Mouse (Mus musculus) embryonic facial prominence, embryonic 14.5 days (tissue): ENCODE measurements around the gene Kif3a. TPM values are rescaled to one million over a fixed set of nuclear protein-coding genes. Genes with fewer than 3 reads are reported as not detected.

ENCODE experiments used
- ATAC-seq: fragments of 200-750 bp; cut with Nextera tagmentation; 2 replicates; pipeline ENCODE4 v1.8.0; 2017; ENCODE audit warnings: low read depth, moderate number of reproducible peaks, moderate TSS enrichment
- DNase-seq: peaks from one replicate; pipeline ENCODE4 v3.0.0-alpha.2; 2015; ENCODE audit warnings: low spot score
- H3K27ac ChIP-seq: fragments of 300-500 bp; sonication (generic); replicated peaks from 2 replicates; pipeline ENCODE4 v1.5.1; 2014; ENCODE audit warnings: low read depth, mild to moderate bottlenecking, low read length, moderate library complexity
- H3K27me3 ChIP-seq: fragments of 300-500 bp; sonication (generic); replicated peaks from 2 replicates; pipeline ENCODE4 v1.6.1; 2014; ENCODE audit warnings: low read length; ENCODE audit not compliant: control insufficient read depth, insufficient read depth
- H3K36me3 ChIP-seq: fragments of 300-500 bp; sonication (generic); 2 replicates; pipeline ENCODE4 v1.6.1; 2014; ENCODE audit warnings: low read length, mixed read lengths; ENCODE audit not compliant: control insufficient read depth, insufficient read depth
- H3K4me1 ChIP-seq: fragments of 300-500 bp; sonication (generic); 2 replicates; pipeline ENCODE4 v1.6.1; 2014; ENCODE audit warnings: antibody characterized with exemption, low read length; ENCODE audit not compliant: control insufficient read depth, insufficient read depth
- H3K4me2 ChIP-seq: fragments of 300-500 bp; sonication (generic); 2 replicates; pipeline ENCODE4 v1.6.1; 2014; ENCODE audit warnings: low read depth, mild to moderate bottlenecking, low read length, moderate library complexity, mixed read lengths
- H3K4me3 ChIP-seq: fragments of 300-500 bp; sonication (generic); 2 replicates; pipeline ENCODE4 v1.5.1; 2014; ENCODE audit warnings: low read depth, mild to moderate bottlenecking, low read length
- H3K9ac ChIP-seq: fragments of 300-500 bp; sonication (generic); 2 replicates; pipeline ENCODE4 v1.6.1; 2014; ENCODE audit warnings: low read depth, mild to moderate bottlenecking, low read length, moderate library complexity, mixed read lengths
- H3K9me3 ChIP-seq: fragments of 300-500 bp; sonication (generic); 2 replicates; pipeline ENCODE4 v1.6.1; 2016; ENCODE audit warnings: low read length; ENCODE audit not compliant: control insufficient read depth
- WGBS: fragments of 180-500 bp; shearing (Covaris S2); extraction: QIAGEN DNeasy Blood & Tissue Kit; methylation state at CpG from one replicate; pipeline ENCODE4 v1.1.7; 2014; 5-methylcytosine and 5-hydroxymethylcytosine counted together
- polyA plus RNA-seq: library from polyadenylated mRNA; unstranded; fragments of >200 nt; fragmentation: Nextera tagmentation; extraction: Ambion mirVana; gene quantifications from 2 replicates; pipeline ENCODE4 v1.2.1, GENCODE M21; 2014

Kif3a gene
- polyA plus RNA-seq, 1 experiment from 2014 or later, result 77.0 TPM

DNA sequence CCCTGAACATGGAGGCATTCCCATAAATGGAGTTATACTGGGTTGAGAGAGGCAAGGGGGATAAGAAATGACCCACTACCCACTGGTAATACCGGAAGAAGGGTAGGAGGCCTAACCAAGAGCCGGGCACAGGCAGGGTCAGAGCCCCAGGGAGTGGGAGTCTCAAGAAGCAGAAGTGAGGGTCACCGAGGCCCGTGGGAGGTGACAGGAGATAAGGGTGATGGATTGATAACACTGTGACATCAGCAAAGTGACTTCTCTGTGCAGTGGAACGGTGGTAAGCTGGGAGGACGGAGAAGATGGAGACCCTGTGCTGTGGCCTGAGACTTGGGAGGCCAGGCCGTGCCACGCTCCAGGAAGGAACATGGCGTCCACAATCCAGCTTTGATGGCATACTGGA lies 56.4 kb downstream of the Kif3a start:
- no peaks in the 10 kb centered on the region for H3K36me3 ChIP-seq
- no peak overlapping the region for H3K4me3 ChIP-seq
- WGBS, result 92% methylated on average over 9 of the region's 9 CpGs
- no peaks in the 10 kb centered on the region for H3K4me1 ChIP-seq
- no peaks in the 10 kb centered on the region for H3K9me3 ChIP-seq
- H3K27ac ChIP-seq, result no peak overlapping the region
- no peak overlapping the region for H3K9ac ChIP-seq
- no peaks in the 10 kb centered on the region for H3K27me3 ChIP-seq
- H3K4me2 ChIP-seq, result no peak overlapping the region
- no peak for ATAC-seq
- DNase-seq, result no peak

DNA sequence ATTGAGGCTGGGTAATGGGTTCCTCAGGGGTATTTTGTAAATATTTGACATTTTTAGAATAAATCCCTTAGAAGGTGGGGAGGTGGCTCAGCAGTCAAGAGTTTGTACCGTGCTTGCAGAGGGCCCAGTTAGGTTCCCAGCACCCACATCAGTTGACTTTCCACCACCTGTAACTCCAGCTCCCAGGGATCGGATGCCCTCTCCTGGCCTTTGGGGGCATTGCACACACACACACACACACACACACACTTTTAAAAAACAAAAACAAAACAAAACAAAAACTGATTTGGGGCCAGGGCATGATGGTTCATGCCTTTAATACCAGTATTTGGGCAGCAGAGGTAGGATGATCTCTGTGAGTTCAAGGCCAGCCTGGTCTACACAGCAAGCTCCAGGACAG lies 56.9 kb downstream of the Kif3a start:
- 85% methylated on average over 2 of the region's 2 CpGs for WGBS

DNA sequence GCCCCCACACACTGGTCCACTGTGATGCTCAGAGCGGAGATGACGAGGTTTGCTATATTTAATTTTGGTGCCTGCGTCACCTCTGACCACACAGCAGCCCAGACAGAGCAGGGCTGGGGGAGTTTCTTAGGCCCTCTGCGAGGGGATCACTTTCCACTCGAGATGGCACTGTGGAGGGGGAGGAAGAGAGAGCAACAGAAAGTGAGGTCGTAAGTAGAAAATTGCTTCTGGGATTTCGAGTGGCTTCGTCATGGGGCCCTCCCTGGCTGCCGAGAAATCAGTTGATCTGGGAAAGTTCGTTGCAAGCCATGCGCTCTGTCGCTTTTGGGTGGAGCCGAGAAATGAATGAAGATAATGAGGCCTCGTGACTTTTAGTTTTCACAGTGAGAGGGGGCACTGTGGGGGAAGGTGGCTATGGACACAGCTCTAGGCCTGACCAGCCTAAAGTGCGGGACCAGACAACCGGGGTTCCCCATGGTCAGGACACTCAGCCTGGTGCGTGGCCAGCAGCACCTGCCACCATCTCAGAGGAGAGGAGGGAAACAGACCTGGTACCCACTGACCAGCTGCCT lies 59.7 kb downstream of the Kif3a start:
- ATAC-seq (no peak), DNase-seq (no peak)
- WGBS, result 64% methylated on average over 17 of the region's 17 CpGs
- no peak overlapping the region for H3K27ac ChIP-seq
- H3K9me3 ChIP-seq, result no peaks in the 10 kb centered on the region
- no peaks in the 10 kb centered on the region for H3K36me3 ChIP-seq
- no peak overlapping the region for H3K4me2 ChIP-seq
- 0 out of 2 replicates have a peak overlapping the region, but pooled peaks have one; percentile 19 for H3K9ac ChIP-seq
- H3K4me3 ChIP-seq, result no peak overlapping the region
- H3K4me1 ChIP-seq, result no peaks in the 10 kb centered on the region
- H3K27me3 ChIP-seq, result no peaks in the 10 kb centered on the region

More for the DNA sequence above, 56.9 kb downstream of the Kif3a start:
- no peak overlapping the region for H3K9ac ChIP-seq
- no peaks in the 10 kb centered on the region for H3K36me3 ChIP-seq
- no peaks in the 10 kb centered on the region for H3K9me3 ChIP-seq
- H3K27ac ChIP-seq, result no peak overlapping the region
- DNase-seq, result no peak
- no peaks in the 10 kb centered on the region for H3K4me1 ChIP-seq
- no peaks in the 10 kb centered on the region for H3K27me3 ChIP-seq
- H3K4me2 ChIP-seq, result no peak overlapping the region
- no peak for ATAC-seq
- no peak overlapping the region for H3K4me3 ChIP-seq

DNA sequence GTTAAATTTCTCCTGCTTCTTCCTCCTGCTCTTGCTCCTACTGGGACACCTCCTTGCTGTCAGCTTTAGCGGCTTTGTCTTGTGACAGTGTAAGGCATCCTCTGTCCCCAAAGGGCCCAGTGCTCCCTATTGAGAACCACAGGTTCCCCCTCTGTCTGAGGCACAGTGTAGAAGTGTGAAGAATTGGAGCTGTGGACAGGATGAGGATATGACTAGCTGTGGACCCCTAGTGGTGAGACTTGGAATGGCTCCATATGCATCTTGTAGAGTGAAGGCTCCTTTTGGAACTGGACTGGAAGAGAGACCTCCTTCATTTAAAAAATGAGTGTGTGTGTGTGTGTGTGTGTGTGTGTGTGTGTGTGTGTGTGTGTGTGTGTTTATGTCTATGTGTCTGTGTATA lies 60.7 kb downstream of the Kif3a start:
- Histone ChIP-seq H3K27ac (no peak overlapping the region), H3K27me3 (no peaks in the 10 kb centered on the region), H3K4me3 (no peak overlapping the region), H3K9ac (no peak overlapping the region), H3K4me2 (no peak overlapping the region), H3K9me3 (no peaks in the 10 kb centered on the region), H3K4me1 (no peaks in the 10 kb centered on the region), H3K36me3 (no peaks in the 10 kb centered on the region)
- WGBS, result 12% methylated on average over 1 of the region's 1 CpGs
- DNase-seq (peak; percentile 90), ATAC-seq (peak; percentile 79)

DNA sequence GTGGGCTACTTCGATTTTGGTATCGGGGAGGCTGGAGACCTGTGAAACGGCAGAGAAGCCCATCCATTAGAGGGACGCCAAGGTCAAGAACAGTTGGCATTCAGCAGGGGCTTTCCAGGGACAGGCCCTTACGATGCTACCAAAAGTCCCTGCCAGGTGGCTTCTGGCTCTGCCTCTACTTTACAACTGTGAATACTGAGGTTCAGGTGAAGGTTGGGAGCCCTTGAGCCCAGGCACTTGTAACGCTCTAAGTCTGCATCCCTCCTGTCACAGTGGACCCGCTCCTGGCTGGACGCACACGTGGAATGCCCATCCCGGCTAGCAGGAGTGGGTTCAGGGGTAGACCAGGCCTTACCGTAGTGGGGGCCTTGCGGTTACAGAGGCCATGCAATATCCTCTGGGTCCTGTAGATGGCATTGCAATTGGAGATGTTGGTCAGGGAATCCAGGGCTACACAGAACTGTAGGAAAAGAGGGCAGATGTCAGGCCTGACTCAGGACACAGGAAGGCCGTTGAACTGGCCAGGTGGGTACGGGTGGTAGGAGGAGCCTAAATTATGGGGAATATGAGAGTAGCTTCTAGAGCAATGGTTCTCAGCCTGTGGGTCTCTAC lies 65.0 kb downstream of the Kif3a start:
- no peak for DNase-seq
- Histone ChIP-seq H3K4me2 (no peak overlapping the region), H3K36me3 (no peaks in the 10 kb centered on the region), H3K9me3 (no peaks in the 10 kb centered on the region), H3K27me3 (peaks cover 4% of the 10 kb centered on the region; the same call in 1 of the 2 replicates), H3K4me1 (peaks cover 8% of the 10 kb centered on the region), H3K4me3 (no peak overlapping the region), H3K9ac (no peak overlapping the region), H3K27ac (no peak overlapping the region)
- 77% methylated on average over 14 of the region's 14 CpGs for WGBS
- no peak for ATAC-seq

DNA sequence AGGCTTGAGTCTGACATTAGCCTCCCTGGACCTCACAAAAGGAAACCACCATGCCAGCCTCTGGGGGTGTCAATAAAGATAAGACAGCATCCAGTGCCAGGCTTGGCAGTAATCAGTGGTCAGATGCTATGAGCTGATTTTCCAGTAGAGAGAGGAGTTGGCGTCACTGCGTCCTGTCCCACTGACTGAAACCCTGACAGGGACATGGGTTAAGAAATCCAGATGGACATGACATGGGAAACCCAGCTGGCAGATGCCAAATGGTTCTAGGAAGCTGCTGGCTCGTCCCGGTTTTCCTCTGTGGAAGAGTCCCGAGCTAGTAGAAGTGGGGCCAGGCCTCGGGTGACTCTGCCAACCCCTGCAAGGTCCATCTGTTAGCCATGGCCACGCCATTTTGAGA lies 66.5 kb downstream of the Kif3a start:
- Histone ChIP-seq H3K4me1 (peaks cover 8% of the 10 kb centered on the region), H3K9me3 (no peaks in the 10 kb centered on the region), H3K4me2 (no peak overlapping the region), H3K27me3 (peaks cover 4% of the 10 kb centered on the region; the same call in 1 of the 2 replicates), H3K36me3 (no peaks in the 10 kb centered on the region), H3K27ac (no peak overlapping the region), H3K4me3 (no peak overlapping the region), H3K9ac (no peak overlapping the region)
- ATAC-seq, result no peak
- 90% methylated on average over 7 of the region's 7 CpGs for WGBS
- no peak for DNase-seq

DNA sequence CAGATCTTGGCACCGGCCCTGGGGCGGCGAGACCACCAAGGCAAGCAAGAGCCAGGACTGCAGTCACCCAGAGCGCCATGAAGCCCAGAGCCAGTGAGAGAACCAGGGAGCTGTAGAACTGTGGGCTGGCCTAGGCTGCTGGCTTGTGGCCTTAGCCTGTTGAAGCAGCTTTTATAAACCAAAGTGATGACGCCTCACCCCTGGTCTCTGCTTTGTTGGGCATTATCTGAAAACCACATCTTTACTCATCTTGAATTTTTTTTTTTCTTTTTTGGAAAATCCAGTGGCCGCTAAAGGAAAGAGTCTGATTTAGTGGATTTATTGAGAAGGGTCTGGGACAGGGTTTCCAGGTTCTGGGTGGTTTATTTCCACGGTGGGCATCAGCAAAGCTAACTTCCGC lies 67.4 kb downstream of the Kif3a start, which contains the start of gene Il13:
Il13 (minus strand) TSS at position 147 of the 400 bp plus-strand sequence.
- Histone ChIP-seq H3K4me3 (no peak within 1 kb of the TSS), H3K9me3 (no peaks in the 10 kb centered on the region), H3K4me1 (peaks cover 8% of the 10 kb centered on the region), H3K27ac (no peak within 1 kb of the TSS), H3K9ac (no peak within 1 kb of the TSS), H3K4me2 (no peak within 1 kb of the TSS), H3K36me3 (no peaks in the 10 kb centered on the region), H3K27me3 (peaks cover 4% of the 10 kb centered on the region; the same call in 1 of the 2 replicates)
- 92% methylated on average over 8 of the region's 8 CpGs for WGBS
- no peak for DNase-seq
- ATAC-seq, result no peak

DNA sequence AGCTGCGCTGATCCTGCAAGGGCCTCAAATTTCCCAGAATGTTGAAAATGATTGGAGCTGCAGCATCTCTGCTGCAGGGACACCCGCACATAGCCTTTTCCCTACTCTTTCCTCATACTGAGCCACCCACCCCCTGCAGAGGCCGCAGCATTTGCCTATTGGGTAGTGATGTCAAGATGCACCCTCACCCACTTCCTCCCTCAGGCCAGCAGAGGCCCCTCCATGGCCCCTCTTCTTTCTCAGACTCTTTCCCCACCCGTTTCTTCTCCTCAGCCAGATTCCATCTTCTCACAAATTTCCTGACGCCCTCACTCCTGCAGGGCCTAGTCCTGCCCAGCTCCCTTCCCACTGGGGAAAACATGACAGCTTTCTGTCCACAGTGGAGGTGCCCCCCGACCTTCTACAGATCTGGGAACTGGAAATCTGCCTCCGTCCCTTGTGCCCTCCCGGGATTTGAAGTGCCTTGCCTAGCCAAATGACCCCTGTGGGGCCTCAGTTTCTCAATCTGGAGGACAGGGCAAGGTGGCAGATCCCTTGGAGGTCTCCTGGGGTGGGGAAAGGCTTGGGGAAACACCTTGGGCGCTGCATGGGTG lies 68.5 kb downstream of the Kif3a start:
- Histone ChIP-seq H3K36me3 (no peaks in the 10 kb centered on the region), H3K4me1 (peaks cover 8% of the 10 kb centered on the region), H3K4me3 (peak overlapping the region; percentile 42), H3K27me3 (peaks cover 4% of the 10 kb centered on the region; the same call in 1 of the 2 replicates), H3K27ac (no peak overlapping the region), H3K9me3 (no peaks in the 10 kb centered on the region), H3K4me2 (peak overlapping the region; percentile 77), H3K9ac (peak overlapping the region; percentile 43; the same call in 1 of the 2 replicates)
- WGBS, result 38% methylated on average over 9 of the region's 9 CpGs
- DNase-seq (no peak), ATAC-seq (no peak)
